Mouse (Mus musculus): ENCODE measurements around the gene Rbp7. TPM values are rescaled to one million over a fixed set of nuclear protein-coding genes. Genes with fewer than 3 reads are reported as not detected.

The Rbp7 gene
- polyA plus RNA-seq (2014; fragmentation: Illumina TruSeq; extraction: RNeasy Lipid Tissue Mini Kit (QIAGEN cat#74804); ENCODE audit: low read depth, low replicate concordance), result 3.6 TPM

DNA sequence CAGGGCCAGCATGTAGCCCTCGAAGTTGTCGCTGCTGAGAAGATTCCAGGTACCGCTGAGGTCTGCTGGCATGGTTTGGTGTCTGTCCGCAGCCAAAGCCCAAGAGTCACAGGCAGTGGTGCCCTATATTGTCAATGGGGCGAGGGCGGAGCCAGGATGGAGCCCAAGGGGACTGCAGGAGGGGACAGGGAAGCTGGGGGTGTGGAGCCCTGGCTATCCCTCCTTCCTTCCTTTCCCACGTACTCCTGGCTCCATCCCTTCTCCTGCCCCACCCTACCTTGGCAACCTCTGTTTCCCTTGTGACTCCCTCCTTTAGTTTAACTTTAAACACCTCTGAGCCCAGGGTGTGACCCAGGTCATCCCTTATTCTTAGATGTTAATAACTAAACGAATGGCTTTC lies at the start of gene Rbp7:
Gene Rbp7 (minus strand): TSS at position 100 of the 400 bp plus-strand sequence.

DNA sequence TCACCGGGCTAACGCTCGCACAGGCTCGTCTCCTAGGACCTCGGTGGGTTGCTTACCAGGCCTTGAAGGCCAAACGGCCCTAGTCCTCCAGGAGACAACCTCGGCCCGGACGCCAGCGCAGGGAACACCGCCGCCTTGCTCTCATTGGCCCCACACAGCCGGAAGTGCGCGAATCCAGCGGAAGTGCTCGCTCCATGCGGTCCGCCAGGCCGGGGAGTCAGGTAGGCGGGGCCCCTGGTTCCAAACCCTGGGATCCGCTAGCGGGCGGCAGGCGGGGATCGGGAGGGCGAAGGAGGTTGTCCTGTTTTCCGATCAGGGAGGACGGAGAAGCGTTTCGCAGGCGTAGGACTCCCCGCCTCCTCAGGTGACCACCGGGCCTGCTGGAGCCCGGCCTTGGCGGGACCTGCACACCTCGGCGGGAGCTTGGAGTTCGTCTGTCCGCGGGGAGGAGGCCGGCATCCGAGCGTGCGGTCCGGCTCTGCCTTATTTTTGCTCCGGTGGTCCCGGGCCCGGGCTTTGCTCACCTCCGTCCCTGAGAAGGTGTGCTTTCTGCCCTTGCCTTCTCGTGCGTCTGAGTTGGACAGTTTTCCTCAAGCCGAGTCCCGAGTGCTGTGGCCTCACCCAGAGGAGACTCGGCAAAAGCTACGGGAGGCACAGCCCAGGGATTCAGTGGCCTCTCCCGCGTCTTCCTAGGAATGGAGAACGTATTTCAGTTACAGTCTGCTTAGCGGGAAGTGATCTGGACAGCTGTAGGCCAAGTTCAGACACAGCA lies 30.5 kb upstream of the Rbp7 start, which contains the start of the genes Nmnat1 and Lzic:
Gene Nmnat1 (minus strand): TSS at position 150 of the 772 bp plus-strand sequence.
Gene Lzic (plus strand): TSS at position 177 of the 772 bp plus-strand sequence.

DNA sequence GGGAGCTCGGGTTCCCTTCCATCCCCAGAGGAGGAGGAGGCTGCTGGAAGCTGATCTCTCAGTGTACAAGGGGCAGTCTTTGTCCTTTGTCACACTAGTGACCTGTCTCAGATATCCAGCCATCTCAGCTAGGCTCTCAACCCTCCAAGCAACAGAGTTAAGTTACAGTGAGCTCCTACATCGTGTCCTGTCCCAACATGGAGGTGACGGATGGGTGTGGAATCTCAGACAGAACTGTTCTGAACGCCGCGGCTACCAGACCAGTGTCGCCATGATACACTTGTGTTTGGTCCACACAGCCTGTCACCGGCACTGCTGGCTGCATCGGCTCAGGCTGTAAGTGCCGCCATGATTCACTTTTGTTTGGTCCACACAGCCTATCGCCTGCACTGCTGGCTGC lies 22.3 kb upstream of the Rbp7 start, which contains the start of gene Tmem274:
Gene Tmem274 (plus strand): TSS at position 301 of the 400 bp plus-strand sequence.

DNA sequence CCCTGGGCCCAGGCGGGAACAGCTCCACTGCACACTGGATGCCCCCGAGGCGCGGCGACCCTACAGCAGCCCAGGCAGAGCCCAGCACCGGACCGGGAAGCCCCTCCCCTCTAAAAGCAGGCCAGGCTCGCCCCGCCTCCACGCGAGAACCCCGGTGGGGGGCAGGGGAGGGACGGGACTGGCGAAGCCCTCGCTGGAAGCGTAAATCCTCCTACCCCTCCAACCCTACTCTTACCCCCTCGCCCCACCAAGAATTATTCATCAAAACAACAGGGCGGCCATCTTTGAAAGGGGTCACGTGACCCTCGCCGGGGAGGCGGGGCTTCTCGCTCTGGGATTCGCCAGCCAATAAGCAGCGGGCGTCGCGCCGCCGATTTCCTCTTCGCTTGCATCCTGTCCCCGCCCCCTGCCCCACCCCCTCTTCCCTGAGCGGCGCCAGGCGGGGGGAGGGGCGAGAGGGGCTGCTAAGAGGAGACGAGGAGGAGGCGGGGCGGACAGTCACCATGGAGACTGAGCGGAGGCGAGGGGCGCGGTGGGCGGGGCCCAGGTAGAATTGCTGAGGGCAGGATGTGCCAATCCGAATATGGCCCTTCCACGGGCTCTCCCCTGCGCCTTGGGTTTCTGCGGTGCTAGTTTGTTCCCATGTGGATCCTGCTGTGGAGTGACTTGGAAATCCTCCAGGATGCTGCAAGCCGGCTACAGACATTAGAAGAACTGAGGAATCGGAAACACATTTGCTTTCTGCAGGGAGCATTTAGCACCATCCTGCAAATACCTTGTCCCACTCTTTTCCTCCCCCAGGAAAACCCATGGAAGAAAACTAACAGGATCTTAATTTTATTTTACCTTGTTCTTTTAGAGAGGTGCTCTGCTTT lies 28.2 kb downstream of the Rbp7 start, which contains the start of gene Ube4b:
Gene Ube4b (minus strand): TSS at position 425 of the 875 bp plus-strand sequence.

Other genes with a start within 250 kb of the Rbp7 start
- 67.2 TPM for gene Kif1b, start 147.3 kb downstream of the Rbp7 start, polyA plus RNA-seq (2014; fragmentation: Illumina TruSeq; extraction: RNeasy Lipid Tissue Mini Kit (QIAGEN cat#74804); ENCODE audit: low read depth, low replicate concordance)
- 27.6 TPM for gene Ube4b, start 28.2 kb downstream of the Rbp7 start, polyA plus RNA-seq (2014; fragmentation: Illumina TruSeq; extraction: RNeasy Lipid Tissue Mini Kit (QIAGEN cat#74804); ENCODE audit: low read depth, low replicate concordance)
- not detected for gene Tmem274, start 22.4 kb upstream of the Rbp7 start, polyA plus RNA-seq (2014; fragmentation: Illumina TruSeq; extraction: RNeasy Lipid Tissue Mini Kit (QIAGEN cat#74804); ENCODE audit: low read depth, low replicate concordance)
- gene Nmnat1, start 30.2 kb upstream of the Rbp7 start, polyA plus RNA-seq (2014; fragmentation: Illumina TruSeq; extraction: RNeasy Lipid Tissue Mini Kit (QIAGEN cat#74804); ENCODE audit: low read depth, low replicate concordance), result 5.4 TPM
- gene Lzic, start 30.3 kb upstream of the Rbp7 start, polyA plus RNA-seq (2014; fragmentation: Illumina TruSeq; extraction: RNeasy Lipid Tissue Mini Kit (QIAGEN cat#74804); ENCODE audit: low read depth, low replicate concordance), result 33.8 TPM
- gene Ctnnbip1, start 63.3 kb upstream of the Rbp7 start, polyA plus RNA-seq (2014; fragmentation: Illumina TruSeq; extraction: RNeasy Lipid Tissue Mini Kit (QIAGEN cat#74804); ENCODE audit: low read depth, low replicate concordance), result 9.5 TPM
- gene Clstn1, start 131.5 kb upstream of the Rbp7 start, polyA plus RNA-seq (2014; fragmentation: Illumina TruSeq; extraction: RNeasy Lipid Tissue Mini Kit (QIAGEN cat#74804); ENCODE audit: low read depth, low replicate concordance), result 27.0 TPM
- gene Pik3cd, start 247.6 kb upstream of the Rbp7 start, polyA plus RNA-seq (2014; fragmentation: Illumina TruSeq; extraction: RNeasy Lipid Tissue Mini Kit (QIAGEN cat#74804); ENCODE audit: low read depth, low replicate concordance), result 1.0 TPM

All from sigmoid colon, adult 10 weeks (tissue).